Mouse (Mus musculus): ENCODE data around the gene Plekhm3. TPM values are rescaled to one million over a fixed set of nuclear protein-coding genes. Genes with fewer than 3 reads are reported as not detected.

Plekhm3 gene
- total RNA-seq, 2 experiments from 2014 or later, result 5.4 to 13.5 TPM

GRCm38 (mm10) chr1:64840930-64841329 lies 115.7 kb downstream of the Plekhm3 start:
- no peak for ATAC-seq (replicated peaks; ENCODE audit: poor library complexity, severe bottlenecking)

DNA sequence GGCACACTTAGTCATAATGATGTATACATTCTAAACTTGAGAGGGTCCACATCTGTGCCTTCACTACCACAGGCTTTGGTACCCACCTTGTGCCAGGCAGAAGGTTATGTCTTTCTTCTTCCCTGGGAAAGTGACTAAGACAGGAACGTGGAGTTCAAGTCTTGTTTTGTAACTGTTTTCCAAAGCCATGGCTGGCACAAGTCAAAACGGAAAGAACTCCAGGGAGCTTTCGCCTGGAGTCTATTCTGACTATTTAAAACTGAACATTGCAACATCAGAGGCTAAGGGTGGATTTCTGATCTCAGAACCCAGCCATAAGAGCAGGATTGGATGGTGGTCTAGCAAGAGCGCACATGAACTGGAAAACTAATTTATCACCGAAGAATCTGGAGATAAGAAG lies 120.0 kb downstream of the Plekhm3 start:
- no peak for ATAC-seq (replicated peaks; ENCODE audit: poor library complexity, severe bottlenecking)

DNA sequence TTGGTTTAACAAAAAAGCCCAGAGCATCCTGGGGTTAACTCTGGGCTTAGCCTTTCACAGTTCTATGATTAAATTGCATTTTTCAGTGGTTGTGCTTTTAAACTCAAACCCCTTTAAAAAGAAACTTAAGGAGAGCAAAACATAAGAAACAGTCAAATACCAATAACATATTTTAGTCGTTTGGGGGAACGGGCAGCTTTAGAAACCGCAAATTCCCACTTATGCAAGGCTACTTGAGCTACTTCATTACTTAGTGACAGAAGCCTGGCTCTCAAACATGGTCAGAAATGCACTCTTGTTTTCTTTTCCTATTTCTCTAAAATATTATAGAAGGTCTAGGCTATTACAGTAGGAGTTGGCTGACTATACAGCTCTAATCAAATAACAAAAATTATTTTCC lies 120.5 kb downstream of the Plekhm3 start:
- ATAC-seq (replicated peaks; ENCODE audit: poor library complexity, severe bottlenecking), result no peak

DNA sequence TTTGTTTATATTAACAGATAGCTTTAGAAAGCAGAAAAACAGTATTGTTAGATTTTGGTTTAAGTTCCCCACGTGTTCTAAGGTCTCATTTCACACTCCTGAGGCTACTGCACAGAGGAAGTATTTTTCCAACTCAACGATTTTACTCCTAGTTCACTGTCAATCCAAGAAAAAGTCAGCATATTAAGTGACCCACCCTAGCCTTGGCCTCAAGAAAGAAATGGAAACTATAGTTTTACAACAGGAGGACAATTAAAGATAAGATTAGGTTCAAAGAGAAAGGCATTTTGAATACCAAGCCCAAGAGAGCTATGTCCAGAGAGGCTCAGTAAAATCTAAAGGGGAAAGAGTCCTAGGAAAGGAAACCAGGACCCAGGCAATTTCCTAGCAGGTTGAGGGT lies 125.1 kb downstream of the Plekhm3 start:
- ATAC-seq (replicated peaks; ENCODE audit: poor library complexity, severe bottlenecking), result no peak

DNA sequence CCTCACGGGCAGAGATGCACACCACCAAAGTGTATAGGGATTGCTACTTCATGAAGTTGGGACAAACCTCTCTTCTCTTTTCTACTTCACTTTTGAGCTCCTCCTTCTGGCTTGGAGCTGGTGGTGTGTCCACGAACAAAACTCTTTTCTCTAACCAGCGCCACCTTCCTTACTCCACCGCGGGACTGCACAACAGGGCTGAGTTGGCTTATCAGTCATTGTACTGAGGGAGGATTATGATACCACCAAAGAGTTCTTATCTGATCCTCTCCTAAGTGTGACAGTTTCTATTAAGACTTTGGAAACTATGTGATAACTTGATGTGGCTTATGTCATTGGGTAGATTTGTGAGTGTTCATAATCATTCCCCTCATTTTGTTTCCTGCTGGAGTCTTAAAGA lies 129.2 kb downstream of the Plekhm3 start:
- ATAC-seq (replicated peaks; ENCODE audit: poor library complexity, severe bottlenecking), result no peak

- ATAC-seq (replicated peaks; ENCODE audit: poor library complexity, severe bottlenecking), result no peak
Measured at GRCm38 (mm10) chr1:64826348-64827103, 130.1 kb downstream of the Plekhm3 start.

DNA sequence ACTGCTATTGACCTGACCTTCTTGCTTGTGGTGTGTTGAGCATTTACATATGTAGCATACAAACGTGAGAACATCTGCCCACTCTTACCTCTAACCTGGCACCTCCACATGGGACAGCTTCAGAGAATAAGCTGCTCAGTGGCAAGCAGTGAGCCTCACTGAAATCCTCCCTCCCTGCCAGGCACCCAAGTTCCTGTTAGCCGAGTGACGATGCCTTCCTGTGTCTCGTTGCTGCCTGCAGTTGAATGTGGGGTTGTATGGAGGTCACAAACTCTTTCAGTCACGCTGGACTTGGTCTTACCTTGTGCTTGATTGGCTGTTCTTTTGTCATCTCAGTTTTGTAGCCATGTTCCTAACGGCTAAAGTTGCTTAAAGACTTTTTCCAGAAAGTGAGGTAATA lies 133.1 kb downstream of the Plekhm3 start:
- ATAC-seq (replicated peaks; ENCODE audit: poor library complexity, severe bottlenecking), result peak; percentile 56

DNA sequence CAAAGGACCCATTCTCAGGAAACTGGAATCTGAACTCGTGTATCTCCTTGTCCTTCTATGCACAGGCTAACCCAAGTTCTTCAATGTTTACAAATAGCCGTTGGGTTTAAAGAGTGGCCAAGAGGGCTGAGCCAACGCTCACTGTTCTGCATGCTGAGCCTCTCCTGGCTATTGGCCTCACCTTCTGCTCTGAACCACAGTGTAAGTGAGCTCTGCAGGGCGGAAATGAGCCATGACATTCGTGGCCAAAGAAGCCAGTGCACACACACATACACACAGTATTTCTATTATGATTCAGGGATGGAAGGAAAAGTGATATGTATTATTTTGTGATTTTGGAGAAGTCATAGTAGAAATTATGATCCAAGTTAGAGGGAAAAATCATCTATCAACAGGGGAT lies 138.9 kb downstream of the Plekhm3 start:
- ATAC-seq (replicated peaks; ENCODE audit: poor library complexity, severe bottlenecking), result no peak

DNA sequence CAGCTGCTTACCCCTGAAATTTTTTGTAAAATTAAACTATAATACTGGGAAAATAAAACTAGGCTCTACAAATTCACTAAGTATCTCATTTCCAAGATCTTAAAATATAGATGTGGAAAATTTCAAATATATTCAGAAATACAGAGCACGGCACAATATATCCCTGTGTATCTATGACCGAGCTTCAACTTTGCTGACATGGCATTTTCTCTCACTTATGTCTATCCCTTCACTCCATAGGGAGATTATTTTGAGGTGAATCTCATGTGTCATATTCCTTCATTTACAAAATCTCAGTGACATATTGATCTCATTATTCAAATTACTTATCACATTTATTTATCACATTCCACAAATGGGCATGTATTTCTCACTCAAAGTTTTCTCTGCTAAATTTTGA lies 143.4 kb downstream of the Plekhm3 start:
- ATAC-seq (replicated peaks; ENCODE audit: poor library complexity, severe bottlenecking), result no peak

- no peak for ATAC-seq (replicated peaks; ENCODE audit: poor library complexity, severe bottlenecking)
Measured at GRCm38 (mm10) chr1:64811956-64812355, 144.7 kb downstream of the Plekhm3 start.

DNA sequence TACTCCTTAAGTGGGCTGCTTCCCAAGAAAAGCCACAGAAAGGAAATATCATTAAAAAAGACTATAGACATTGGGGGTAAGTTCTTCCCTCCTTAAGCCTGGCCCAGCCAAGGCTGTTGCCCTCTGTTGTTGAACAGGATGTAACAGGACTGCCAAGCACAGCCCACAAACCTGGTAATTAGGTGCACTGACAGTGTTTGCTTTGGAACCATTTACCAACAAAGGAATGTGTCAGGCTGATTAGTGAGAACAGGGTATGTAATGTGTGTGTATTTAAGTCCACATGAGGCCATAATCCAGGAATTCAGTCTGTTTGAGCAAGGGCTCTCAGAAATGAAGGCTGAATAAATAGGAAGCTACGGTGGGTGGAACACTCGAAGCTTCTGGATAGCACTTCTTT lies 147.5 kb downstream of the Plekhm3 start:
- no peak for ATAC-seq (replicated peaks; ENCODE audit: poor library complexity, severe bottlenecking)

DNA sequence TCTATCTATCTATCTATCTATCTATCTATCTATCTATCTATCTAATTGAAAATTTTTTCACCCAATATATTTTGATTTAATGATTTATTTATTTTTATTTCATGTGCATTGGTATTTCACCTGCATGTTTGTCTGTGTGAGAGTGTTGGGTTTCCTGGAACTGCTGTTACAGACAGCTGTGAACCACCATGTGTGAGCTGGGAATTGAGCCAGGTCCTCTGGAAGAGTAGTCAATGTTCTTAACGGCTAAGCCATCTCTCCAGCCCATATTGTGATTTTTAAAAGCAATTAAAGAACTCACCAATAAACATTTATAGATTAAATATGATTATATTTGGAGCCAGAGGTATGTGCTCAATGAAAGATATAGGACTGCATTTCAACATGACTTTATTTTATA lies 148.9 kb downstream of the Plekhm3 start:
- no peak for ATAC-seq (replicated peaks; ENCODE audit: poor library complexity, severe bottlenecking)

- ATAC-seq (replicated peaks; ENCODE audit: poor library complexity, severe bottlenecking), result no peak
Measured at GRCm38 (mm10) chr1:64805217-64805616, 151.4 kb downstream of the Plekhm3 start.

GRCm38 (mm10) chr1:64802631-64803030 lies 154.0 kb downstream of the Plekhm3 start:
- ATAC-seq (replicated peaks; ENCODE audit: poor library complexity, severe bottlenecking), result no peak

DNA sequence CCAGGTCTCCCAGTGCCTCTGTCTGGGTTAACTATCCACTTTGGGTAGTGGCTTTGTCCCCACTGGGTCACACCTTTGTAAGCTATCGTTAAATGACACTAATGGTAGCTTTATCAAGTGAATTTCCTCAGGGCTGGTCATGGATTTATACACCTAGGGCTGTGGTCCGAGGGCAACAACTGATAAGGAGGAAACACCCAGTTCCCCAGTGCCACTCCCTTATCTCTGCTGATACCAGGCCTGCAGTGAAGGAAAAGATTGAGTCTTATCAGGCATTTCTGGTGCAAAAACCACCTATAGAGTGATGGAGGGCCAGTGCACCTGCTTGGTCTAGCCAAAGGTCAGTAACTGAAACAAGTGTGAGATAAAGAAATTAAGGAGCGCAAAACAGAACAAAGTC lies 159.0 kb downstream of the Plekhm3 start:
- no peak for ATAC-seq (replicated peaks; ENCODE audit: poor library complexity, severe bottlenecking)

DNA sequence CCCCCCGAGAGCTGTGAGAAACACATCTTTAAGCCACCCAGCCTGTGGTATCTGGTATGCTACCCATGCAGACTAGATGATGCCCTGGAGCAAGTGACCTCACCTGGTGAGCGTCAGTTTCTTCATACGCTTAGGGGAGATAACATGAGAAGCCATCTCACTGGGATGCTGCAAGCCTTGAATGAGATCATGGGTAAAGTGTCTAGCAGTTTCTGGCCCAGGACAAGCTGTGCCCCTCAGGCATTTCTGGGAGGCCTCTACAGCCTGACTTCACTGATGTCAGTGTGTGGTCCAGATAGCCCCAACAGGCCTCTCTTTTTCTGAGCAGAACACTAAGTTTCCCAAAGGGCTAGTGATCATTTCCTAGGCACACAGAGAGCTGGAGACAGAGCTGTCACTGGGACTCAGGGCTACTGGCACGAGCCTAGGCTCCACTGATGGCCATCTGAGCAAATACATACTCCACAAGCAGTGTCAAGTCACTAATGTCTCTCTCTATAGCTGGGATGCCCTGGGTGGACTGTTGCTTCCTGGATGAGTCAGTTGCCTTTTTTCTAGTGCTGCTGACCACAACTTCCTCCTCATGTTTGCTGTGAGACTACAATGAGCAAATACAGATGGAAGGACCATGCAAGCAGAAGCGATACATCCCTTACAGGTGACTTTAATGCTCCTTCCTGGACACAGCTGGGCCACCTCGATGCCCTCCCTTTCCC lies 159.6 kb downstream of the Plekhm3 start:
- peak; percentile 97 for ATAC-seq (replicated peaks; ENCODE audit: poor library complexity, severe bottlenecking)

DNA sequence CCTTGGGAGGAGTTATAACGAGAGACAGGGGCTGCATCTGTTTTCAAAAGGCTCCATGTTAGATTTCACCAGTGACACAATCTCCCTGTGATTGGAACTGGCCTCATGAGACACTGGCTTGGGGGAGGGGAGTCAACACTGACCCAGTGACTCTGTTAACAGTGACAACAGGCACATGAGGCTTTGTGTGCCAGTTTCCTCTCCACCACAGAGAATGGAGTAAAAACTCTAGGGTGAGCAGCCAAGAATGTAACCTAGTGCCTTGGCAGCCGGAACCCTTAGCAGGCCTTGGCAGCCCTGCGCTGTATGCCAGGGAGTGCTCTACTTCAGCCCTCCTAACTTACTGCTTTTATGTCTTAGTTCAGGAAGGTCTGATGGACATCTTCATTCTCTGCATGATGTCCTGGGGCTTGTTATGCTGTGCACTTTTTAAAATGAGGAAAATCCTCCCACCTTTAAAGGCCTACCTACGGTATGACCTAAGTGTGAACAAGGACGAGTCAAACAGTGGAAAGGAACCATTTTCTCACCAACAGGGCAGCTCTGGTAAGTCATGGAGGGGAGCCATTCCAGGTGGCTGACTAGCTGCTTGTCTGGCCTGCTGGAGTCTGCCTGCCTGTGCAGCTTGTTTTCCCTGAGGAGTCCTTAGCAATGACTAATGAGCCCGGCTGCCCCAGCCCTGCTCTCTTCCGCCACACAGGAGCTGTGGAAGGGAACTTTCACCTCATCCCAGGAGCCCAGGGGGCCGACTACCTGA lies 161.2 kb downstream of the Plekhm3 start:
- no peak for ATAC-seq (replicated peaks; ENCODE audit: poor library complexity, severe bottlenecking)

DNA sequence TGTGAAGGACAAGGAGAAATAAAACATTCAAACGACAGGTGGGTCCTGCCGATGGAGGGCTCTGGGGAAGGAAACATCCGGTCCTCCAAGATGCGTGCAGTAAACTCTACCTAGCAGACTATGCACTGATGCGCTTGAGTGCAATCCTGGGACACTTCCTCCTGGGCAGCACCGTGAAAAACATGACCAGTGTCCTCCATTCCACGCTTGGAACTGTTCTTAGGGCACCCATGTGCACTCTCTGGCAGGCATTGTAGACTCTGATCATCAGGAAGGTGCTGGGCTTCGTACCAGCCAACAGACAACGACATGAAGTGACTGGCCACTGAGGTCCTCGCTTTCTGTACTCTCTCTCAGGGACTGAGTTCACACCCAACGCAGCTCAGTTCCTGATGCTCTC lies 162.5 kb downstream of the Plekhm3 start:
- ATAC-seq (replicated peaks; ENCODE audit: poor library complexity, severe bottlenecking), result no peak

GRCm38 (mm10) chr1:64793234-64793530 lies 163.4 kb downstream of the Plekhm3 start:
- no peak for ATAC-seq (replicated peaks; ENCODE audit: poor library complexity, severe bottlenecking)

- no peak for ATAC-seq (replicated peaks; ENCODE audit: poor library complexity, severe bottlenecking)
Measured at GRCm38 (mm10) chr1:64792521-64793233, 163.9 kb downstream of the Plekhm3 start.

GRCm38 (mm10) chr1:64791826-64792225 lies 164.8 kb downstream of the Plekhm3 start:
- peak; percentile 46 for ATAC-seq (replicated peaks; ENCODE audit: poor library complexity, severe bottlenecking)
